Mouse (Mus musculus): Measurements from ENCODE around the gene Osbpl5. TPM values are rescaled to one million over a fixed set of nuclear protein-coding genes. Genes with fewer than 3 reads are reported as not detected.

Osbpl5 gene
- polyA plus RNA-seq, 1 experiment from 2014 or later, result 11.3 TPM

DNA sequence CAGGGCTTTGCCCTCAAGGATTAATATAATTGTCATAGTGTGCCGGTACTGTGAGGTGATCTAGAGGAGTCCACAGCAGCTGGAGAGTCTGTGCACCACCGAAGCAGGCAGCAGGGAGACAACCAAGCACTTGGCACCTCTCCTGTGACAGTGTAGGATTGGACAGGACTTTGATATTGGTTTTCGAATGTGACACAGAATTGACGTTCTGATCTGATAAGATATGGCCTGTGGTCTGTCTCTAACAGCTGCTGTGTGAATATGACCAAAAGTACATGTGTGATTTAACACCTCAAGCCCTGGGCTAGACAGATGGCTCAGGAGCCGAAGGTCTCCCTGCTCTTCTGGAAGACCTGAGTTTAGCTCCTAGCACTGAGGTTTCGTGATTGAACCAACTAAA is 11.5 kb upstream of the Osbpl5 start:
- Histone ChIP-seq H3K27me3 (replicated peaks; ENCODE audit: control insufficient read depth, insufficient read depth, low read length) (no peaks in the 10 kb centered on the region; the same call in 1 of the 2 replicates), H3K4me1 (replicated peaks; ENCODE audit: control insufficient read depth, insufficient read depth, low read length) (0 out of 2 replicates have a peak, but pooled peaks cover 3% of the 10 kb centered on the region), H3K4me3 (ENCODE audit: low read depth, low read length) (no peak overlapping the region), H3K27ac (ENCODE audit: low read depth, low read length) (no peak overlapping the region), H3K36me3 (ENCODE audit: control insufficient read depth, insufficient read depth) (no peaks in the 10 kb centered on the region), H3K4me2 (replicated peaks; ENCODE audit: low read depth) (no peak overlapping the region), H3K9me3 (ENCODE audit: control insufficient read depth) (no peaks in the 10 kb centered on the region), H3K9ac (ENCODE audit: low read depth, low read length) (no peak overlapping the region)
- TF ChIP-seq CTCF (IDR thresholded peaks at IDR 0.05; ENCODE audit: low read depth), result no peak
- peak; percentile 40 for ATAC-seq
- WGBS, result 38% methylated on average over 6 of the region's 6 CpGs

DNA sequence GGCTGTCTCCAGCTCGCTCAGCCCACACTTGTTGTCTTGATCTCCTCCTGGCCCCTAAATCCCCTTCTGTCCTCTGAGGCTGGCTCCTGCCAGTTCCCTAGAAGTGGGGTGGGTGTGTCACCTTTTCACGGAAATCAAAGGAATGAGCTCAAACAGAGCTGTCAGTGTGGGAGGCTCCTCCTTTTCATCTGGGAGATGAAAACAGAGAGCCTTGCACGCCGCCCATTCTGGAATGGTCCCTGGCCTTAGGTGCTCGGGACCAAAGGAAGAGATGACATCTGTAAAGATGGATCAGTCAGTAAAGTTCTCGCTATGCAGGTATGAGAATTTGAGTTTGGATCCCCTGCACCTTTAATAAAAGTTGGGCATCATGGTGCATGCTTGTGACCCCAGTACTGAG is 10.1 kb upstream of the Osbpl5 start, which contains the start of gene Mrgprg:
TSS of gene Mrgprg (minus strand) at position 101 of the 400 bp plus-strand sequence.
- Histone ChIP-seq H3K9ac (ENCODE audit: low read depth, low read length) (no peak within 1 kb of the TSS), H3K27me3 (replicated peaks; ENCODE audit: control insufficient read depth, insufficient read depth, low read length) (no peaks in the 10 kb centered on the region; the same call in 1 of the 2 replicates), H3K4me2 (replicated peaks; ENCODE audit: low read depth) (no peak within 1 kb of the TSS), H3K27ac (ENCODE audit: low read depth, low read length) (no peak within 1 kb of the TSS), H3K36me3 (ENCODE audit: control insufficient read depth, insufficient read depth) (no peaks in the 10 kb centered on the region), H3K9me3 (ENCODE audit: control insufficient read depth) (no peaks in the 10 kb centered on the region), H3K4me3 (ENCODE audit: low read depth, low read length) (no peak within 1 kb of the TSS), H3K4me1 (replicated peaks; ENCODE audit: control insufficient read depth, insufficient read depth, low read length) (0 out of 2 replicates have a peak, but pooled peaks cover 3% of the 10 kb centered on the region)
- no peak for ATAC-seq
- no peak for TF ChIP-seq CTCF (IDR thresholded peaks at IDR 0.05; ENCODE audit: low read depth)
- WGBS, result 37% methylated on average over 6 of the region's 6 CpGs

DNA sequence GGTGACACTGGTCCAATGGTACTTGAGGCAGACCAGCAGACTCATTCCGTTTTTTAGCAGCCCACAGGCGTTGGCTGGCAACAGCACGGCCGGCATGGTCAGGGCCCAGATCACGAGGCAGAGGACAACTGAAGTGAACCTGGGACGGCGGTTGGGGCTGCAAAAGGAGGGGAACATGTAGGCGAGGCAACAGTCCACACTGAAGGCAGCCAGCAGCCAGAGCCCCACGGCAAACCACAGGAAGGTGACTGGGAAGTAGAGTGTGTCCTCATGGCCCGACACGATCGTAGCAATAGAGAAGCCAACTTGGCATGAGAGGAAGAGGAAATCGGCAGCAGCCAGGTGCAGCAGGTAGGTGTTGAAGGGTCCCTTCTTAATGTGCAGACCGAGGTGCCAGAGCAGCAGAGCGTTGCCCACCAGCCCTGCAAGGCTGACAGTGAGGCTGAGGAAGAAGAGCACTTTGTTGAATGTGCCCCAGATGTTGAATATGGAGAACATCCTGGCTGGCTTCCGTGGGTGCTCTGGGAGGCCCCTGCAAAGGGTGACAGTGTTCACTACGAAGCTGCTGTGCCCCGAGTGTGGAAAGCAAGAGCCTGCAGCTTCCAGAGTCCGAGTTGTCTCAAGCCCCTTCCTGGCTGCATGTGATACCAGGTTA is 8.2 kb upstream of the Osbpl5 start:
- Histone ChIP-seq H3K4me2 (replicated peaks; ENCODE audit: low read depth) (no peak overlapping the region), H3K9me3 (ENCODE audit: control insufficient read depth) (no peaks in the 10 kb centered on the region), H3K36me3 (ENCODE audit: control insufficient read depth, insufficient read depth) (no peaks in the 10 kb centered on the region), H3K9ac (ENCODE audit: low read depth, low read length) (no peak overlapping the region), H3K4me1 (replicated peaks; ENCODE audit: control insufficient read depth, insufficient read depth, low read length) (0 out of 2 replicates have a peak, but pooled peaks cover 3% of the 10 kb centered on the region), H3K27me3 (replicated peaks; ENCODE audit: control insufficient read depth, insufficient read depth, low read length) (no peaks in the 10 kb centered on the region; the same call in 1 of the 2 replicates), H3K27ac (ENCODE audit: low read depth, low read length) (no peak overlapping the region), H3K4me3 (ENCODE audit: low read depth, low read length) (no peak overlapping the region)
- WGBS, result 70% methylated on average over 19 of the region's 19 CpGs
- no peak for TF ChIP-seq CTCF (IDR thresholded peaks at IDR 0.05; ENCODE audit: low read depth)
- ATAC-seq, result no peak

DNA sequence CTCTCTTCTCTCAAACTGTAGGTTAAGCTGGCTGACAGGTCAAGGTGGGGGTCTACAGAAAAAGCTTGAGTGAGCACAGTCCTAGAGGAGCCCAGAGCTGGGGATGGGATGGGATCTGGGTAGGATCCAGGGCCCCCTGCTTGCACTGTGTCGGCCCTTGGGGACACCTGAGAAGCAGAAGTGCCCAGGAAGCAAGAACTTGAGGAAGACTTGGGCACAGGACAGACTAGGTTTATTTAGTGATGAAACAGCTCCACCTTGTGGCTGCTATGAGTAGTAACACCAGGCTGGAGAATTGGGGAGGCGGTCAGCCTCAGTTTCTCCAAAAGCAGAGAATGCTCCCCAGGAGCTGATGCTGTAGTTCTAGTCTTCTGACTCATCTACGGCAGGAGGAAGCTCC is 7.0 kb upstream of the Osbpl5 start:
- 16% methylated on average over 3 of the region's 3 CpGs for WGBS
- Histone ChIP-seq H3K4me3 (ENCODE audit: low read depth, low read length) (no peak overlapping the region), H3K4me1 (replicated peaks; ENCODE audit: control insufficient read depth, insufficient read depth, low read length) (0 out of 2 replicates have a peak, but pooled peaks cover 3% of the 10 kb centered on the region), H3K27me3 (replicated peaks; ENCODE audit: control insufficient read depth, insufficient read depth, low read length) (no peaks in the 10 kb centered on the region; the same call in 1 of the 2 replicates), H3K9ac (ENCODE audit: low read depth, low read length) (no peak overlapping the region), H3K4me2 (replicated peaks; ENCODE audit: low read depth) (no peak overlapping the region), H3K27ac (ENCODE audit: low read depth, low read length) (no peak overlapping the region), H3K36me3 (ENCODE audit: control insufficient read depth, insufficient read depth) (no peaks in the 10 kb centered on the region), H3K9me3 (ENCODE audit: control insufficient read depth) (no peaks in the 10 kb centered on the region)
- TF ChIP-seq CTCF (IDR thresholded peaks at IDR 0.05; ENCODE audit: low read depth), result peak; percentile 85
- ATAC-seq, result no peak

DNA sequence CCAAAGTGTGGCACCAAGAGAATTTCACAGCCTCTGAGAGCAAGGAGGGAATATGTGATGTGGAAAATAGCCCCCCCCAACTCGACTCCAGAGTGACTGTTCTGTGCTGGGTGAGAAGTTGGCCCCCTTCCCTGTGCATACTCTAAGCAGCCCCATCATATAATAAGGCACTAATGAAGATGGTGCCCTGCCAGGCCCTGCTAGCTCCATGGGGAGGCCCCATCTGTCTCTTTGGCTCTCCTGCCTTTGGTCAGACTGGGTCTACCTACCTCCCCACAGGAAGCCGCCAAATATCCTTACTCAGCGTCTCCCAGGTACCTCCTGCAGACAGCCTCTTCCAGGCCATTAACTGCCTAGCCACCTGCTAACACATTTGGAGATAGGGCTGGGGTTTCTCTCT is 2.2 kb upstream of the Osbpl5 start:
- Histone ChIP-seq H3K9ac (ENCODE audit: low read depth, low read length) (no peak overlapping the region), H3K4me2 (replicated peaks; ENCODE audit: low read depth) (no peak overlapping the region), H3K4me1 (replicated peaks; ENCODE audit: control insufficient read depth, insufficient read depth, low read length) (peaks cover 4% of the 10 kb centered on the region; the same call in 1 of the 2 replicates), H3K9me3 (ENCODE audit: control insufficient read depth) (no peaks in the 10 kb centered on the region), H3K36me3 (ENCODE audit: control insufficient read depth, insufficient read depth) (no peaks in the 10 kb centered on the region), H3K27ac (ENCODE audit: low read depth, low read length) (no peak overlapping the region), H3K4me3 (ENCODE audit: low read depth, low read length) (no peak overlapping the region), H3K27me3 (replicated peaks; ENCODE audit: control insufficient read depth, insufficient read depth, low read length) (peaks cover 15% of the 10 kb centered on the region; the same call in 1 of the 2 replicates)
- TF ChIP-seq CTCF (IDR thresholded peaks at IDR 0.05; ENCODE audit: low read depth), result no peak
- WGBS, result 76% methylated on average over 3 of the region's 3 CpGs
- no peak for ATAC-seq

DNA sequence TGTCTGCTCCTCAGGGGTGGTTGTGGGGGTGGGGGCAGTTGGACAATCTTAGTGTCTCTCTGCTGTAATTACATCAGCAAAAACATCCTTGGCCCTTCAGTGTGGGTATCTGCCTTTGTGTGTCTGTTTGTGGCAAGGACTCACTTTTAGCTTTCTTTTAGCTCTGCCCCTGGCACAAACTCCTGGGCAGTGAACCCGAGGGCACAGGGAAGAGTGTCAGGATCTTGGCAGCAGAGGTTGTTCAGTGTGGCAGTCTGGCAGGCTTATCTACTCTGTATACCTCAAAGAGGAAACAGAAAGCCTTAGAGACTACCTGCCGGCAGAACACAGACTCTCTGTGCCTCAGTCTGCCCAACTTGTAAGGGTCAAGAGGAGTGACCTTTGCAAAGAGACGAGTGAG is 911 bp upstream of the Osbpl5 start:
- no peak overlapping the region for H3K4me2 ChIP-seq (replicated peaks; ENCODE audit: low read depth)
- H3K4me3 ChIP-seq (ENCODE audit: low read depth, low read length), result no peak overlapping the region
- 70% methylated on average over 3 of the region's 3 CpGs for WGBS
- no peak for ATAC-seq
- TF ChIP-seq CTCF (IDR thresholded peaks at IDR 0.05; ENCODE audit: low read depth), result no peak
- H3K36me3 ChIP-seq (ENCODE audit: control insufficient read depth, insufficient read depth), result no peaks in the 10 kb centered on the region
- peaks cover 4% of the 10 kb centered on the region; the same call in 1 of the 2 replicates for H3K4me1 ChIP-seq (replicated peaks; ENCODE audit: control insufficient read depth, insufficient read depth, low read length)
- H3K27ac ChIP-seq (ENCODE audit: low read depth, low read length), result no peak overlapping the region
- no peaks in the 10 kb centered on the region for H3K9me3 ChIP-seq (ENCODE audit: control insufficient read depth)
- H3K27me3 ChIP-seq (replicated peaks; ENCODE audit: control insufficient read depth, insufficient read depth, low read length), result peaks cover 15% of the 10 kb centered on the region; the same call in 1 of the 2 replicates
- H3K9ac ChIP-seq (ENCODE audit: low read depth, low read length), result no peak overlapping the region
